Mouse (Mus musculus) neural tube, embryonic 12.5 days (tissue): ENCODE data around the gene Efemp2. TPM values are rescaled to one million over a fixed set of nuclear protein-coding genes. Genes with fewer than 3 reads are reported as not detected.

Experiments
- ATAC-seq: fragments of 200-750 bp; cut with Nextera tagmentation; 2 replicates; pipeline ENCODE4 v1.8.0; 2017; ENCODE audit warnings: low read depth, mild to moderate bottlenecking, moderate TSS enrichment, moderate library complexity; ENCODE audit not compliant: low FRiP score
- H3K27ac ChIP-seq: fragments of 300-500 bp; sonication (generic); 2 replicates; pipeline ENCODE4 v1.5.1; 2016
- H3K27me3 ChIP-seq: fragments of 300-500 bp; sonication (generic); replicated peaks from 2 replicates; pipeline ENCODE4 v1.6.1; 2016; ENCODE audit warnings: mild to moderate bottlenecking
- H3K36me3 ChIP-seq: fragments of 300-500 bp; sonication (generic); 2 replicates; pipeline ENCODE4 v1.6.1; 2016; ENCODE audit warnings: mild to moderate bottlenecking
- H3K4me1 ChIP-seq: fragments of 300-500 bp; sonication (generic); 2 replicates; pipeline ENCODE4 v1.6.1; 2016
- H3K4me2 ChIP-seq: fragments of 300-500 bp; sonication (generic); replicated peaks from 2 replicates; pipeline ENCODE4 v1.6.1; 2016; ENCODE audit warnings: mild to moderate bottlenecking
- H3K4me3 ChIP-seq: fragments of 300-500 bp; sonication (generic); 2 replicates; pipeline ENCODE4 v1.5.1; 2016
- H3K9ac ChIP-seq: fragments of 300-500 bp; sonication (generic); 2 replicates; pipeline ENCODE4 v1.6.1; 2016; ENCODE audit warnings: mild to moderate bottlenecking
- H3K9me3 ChIP-seq: fragments of 300-500 bp; sonication (generic); 2 replicates; pipeline ENCODE4 v1.6.1; 2016; ENCODE audit warnings: mild to moderate bottlenecking
- WGBS: fragments of 180-500 bp; shearing (Covaris S2); methylation state at CpG from one replicate; pipeline ENCODE4 v1.1.7; 2016; 5-methylcytosine and 5-hydroxymethylcytosine counted together
- polyA plus RNA-seq: library from polyadenylated mRNA; unstranded; fragments of >200 nt; fragmentation: Nextera tagmentation; extraction: Ambion mirVana; gene quantifications from 2 replicates; pipeline ENCODE4 v1.2.1, GENCODE M21; 2016

The Efemp2 gene
- polyA plus RNA-seq, 1 experiment from 2014 or later, result 58.3 TPM

DNA sequence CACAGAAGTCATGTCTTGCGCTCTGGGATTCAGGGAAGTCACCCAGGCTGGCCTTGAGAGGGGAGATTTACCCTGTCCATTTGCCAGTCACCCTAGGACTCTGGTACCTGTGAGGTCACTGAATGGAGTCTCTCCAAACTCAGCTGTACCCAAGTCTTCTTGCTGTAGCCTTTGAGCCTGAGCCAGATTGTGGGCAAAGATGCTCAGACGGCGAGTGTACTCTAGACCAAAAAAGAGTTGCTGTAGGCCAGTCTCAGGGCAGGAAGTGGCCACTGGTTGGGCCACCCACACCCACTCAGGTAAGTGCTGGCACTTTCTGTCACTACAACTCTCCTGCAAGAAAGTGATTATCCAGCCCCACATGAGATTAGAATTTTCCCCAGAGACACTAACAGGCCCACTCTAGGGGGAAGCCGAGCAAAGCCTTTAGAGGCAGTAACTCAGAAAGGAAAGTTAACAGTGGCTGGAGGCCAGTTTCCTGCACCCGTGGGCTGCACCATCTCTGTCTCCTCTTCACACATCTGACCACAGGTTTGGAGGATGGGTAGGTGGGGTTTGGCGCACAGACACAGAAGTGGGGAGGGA, 6.7 kb upstream of the Efemp2 start:
- H3K27ac ChIP-seq, result no peak overlapping the region
- peaks cover 41% of the 10 kb centered on the region for H3K36me3 ChIP-seq
- no peak overlapping the region for H3K4me3 ChIP-seq
- ATAC-seq, result no peak
- peaks cover 10% of the 10 kb centered on the region for H3K4me1 ChIP-seq
- H3K9me3 ChIP-seq, result no peaks in the 10 kb centered on the region
- H3K4me2 ChIP-seq, result no peak overlapping the region
- no peak overlapping the region for H3K9ac ChIP-seq
- 94% methylated on average over 6 of the region's 6 CpGs for WGBS
- H3K27me3 ChIP-seq, result no peaks in the 10 kb centered on the region

DNA sequence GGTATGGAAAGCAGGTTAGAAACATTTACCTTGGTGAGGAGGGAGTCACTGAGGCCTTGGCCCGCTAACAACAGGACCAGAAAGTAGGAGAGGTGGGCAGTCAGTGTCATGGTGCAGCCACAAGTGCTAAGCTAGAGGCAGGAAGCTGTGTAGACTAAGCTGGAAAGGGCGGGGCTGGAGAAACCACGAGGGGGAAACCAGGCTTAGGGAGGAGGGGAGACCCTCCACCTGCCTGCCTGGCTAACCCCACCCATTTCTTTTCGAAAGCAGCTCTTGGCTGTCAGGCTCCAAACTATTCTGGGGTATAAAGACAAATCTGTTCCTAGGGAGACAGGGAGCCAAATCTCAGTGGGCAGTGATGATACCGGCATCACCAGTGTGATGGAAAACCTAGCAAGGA, 5.4 kb upstream of the Efemp2 start, which contains the start of gene Ctsw:
TSS of gene Ctsw (minus strand) at position 134 of the 400 bp plus-strand sequence.
- H3K9me3 ChIP-seq, result no peaks in the 10 kb centered on the region
- H3K27me3 ChIP-seq, result no peaks in the 10 kb centered on the region
- H3K9ac ChIP-seq, result no peak within 1 kb of the TSS
- peaks cover 30% of the 10 kb centered on the region for H3K36me3 ChIP-seq
- ATAC-seq, result no peak
- H3K4me2 ChIP-seq, result no peak within 1 kb of the TSS
- no peak within 1 kb of the TSS for H3K4me3 ChIP-seq
- 64% methylated on average over 5 of the region's 5 CpGs for WGBS
- no peak within 1 kb of the TSS for H3K27ac ChIP-seq
- peaks cover 10% of the 10 kb centered on the region for H3K4me1 ChIP-seq

- peaks cover 8% of the 10 kb centered on the region for H3K36me3 ChIP-seq
- WGBS, result 46% methylated on average over 5 of the region's 5 CpGs
- no peak overlapping the region for H3K4me2 ChIP-seq
- peaks cover 24% of the 10 kb centered on the region for H3K4me1 ChIP-seq
- H3K9me3 ChIP-seq, result no peaks in the 10 kb centered on the region
- no peaks in the 10 kb centered on the region for H3K27me3 ChIP-seq
- ATAC-seq, result no peak
- H3K4me3 ChIP-seq, result no peak overlapping the region
- no peak overlapping the region for H3K27ac ChIP-seq
- H3K9ac ChIP-seq, result no peak overlapping the region
Measured at GRCm38 (mm10) chr19:5471846-5472245, 1.9 kb upstream of the Efemp2 start.

DNA sequence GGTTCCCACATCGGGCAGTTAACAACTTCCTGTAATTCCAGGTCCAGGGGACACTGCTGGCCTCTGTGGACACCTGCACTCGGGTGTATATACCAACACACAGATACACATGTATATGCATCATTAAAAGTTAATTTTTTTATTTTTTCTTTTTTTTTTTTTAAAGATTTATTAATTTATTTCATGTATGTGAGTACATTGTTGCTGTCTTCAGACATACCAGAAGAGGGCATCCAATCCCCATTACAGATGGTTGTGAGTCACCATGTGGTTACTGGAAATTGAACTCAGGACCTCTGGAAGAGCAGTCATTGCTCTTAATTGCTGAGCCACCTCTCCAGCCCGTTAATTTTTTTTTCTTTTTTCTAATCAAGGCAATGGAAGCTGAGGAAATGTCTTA, 897 bp upstream of the Efemp2 start:
- Histone ChIP-seq H3K4me3 (no peak overlapping the region), H3K27ac (no peak overlapping the region), H3K27me3 (no peaks in the 10 kb centered on the region), H3K4me2 (no peak overlapping the region; the same call in 1 of the 2 replicates), H3K9ac (no peak overlapping the region), H3K4me1 (peaks cover 24% of the 10 kb centered on the region), H3K9me3 (no peaks in the 10 kb centered on the region), H3K36me3 (0 out of 2 replicates have a peak, but pooled peaks cover 3% of the 10 kb centered on the region)
- WGBS, result 81% methylated on average over 3 of the region's 3 CpGs
- ATAC-seq, result no peak

DNA sequence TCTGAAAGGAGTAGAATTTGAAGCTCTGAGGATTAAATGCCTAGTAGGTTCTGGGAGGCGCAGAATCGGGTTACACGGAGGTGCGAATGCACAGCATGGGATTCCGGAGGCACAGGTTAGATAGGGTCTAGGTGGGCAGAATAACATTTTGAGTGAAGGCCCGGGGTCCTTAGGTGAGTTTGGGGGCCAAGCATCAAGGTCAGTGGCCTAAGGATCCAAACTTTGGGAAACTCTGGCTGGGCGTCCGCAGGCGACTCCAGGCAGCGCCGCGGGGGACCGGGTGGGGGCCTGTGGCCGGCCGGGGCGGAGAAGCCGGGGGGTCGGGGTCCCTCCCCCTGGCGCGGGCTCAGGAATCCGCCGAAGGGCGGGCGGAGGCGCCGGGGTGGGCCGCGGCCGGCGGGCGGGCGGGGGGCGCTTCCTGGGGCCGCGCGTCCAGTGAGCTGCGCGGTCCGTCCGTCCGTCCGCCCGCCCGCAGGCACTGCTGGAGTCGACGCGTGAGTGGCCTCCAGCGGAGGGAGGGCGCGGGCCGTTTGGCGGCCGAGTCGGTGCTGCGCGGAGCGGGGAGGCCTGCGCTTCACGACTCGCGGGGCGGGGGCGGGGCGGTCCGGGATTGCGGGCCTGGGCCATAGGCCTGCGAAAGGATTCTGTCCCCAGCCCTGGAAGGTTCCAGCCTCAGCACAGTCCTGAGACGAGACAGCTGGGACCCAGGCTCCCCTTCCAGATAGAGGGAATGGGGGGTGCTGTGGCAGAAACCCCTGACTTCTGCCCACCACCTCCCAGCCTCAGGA, 721 bp downstream of the Efemp2 start:
- H3K4me2 ChIP-seq, result peak overlapping the region; percentile 98
- no peaks in the 10 kb centered on the region for H3K27me3 ChIP-seq
- peak; percentile 67 for ATAC-seq
- H3K4me3 ChIP-seq, result peak overlapping the region; percentile 61
- H3K9ac ChIP-seq, result peak overlapping the region; percentile 85
- H3K27ac ChIP-seq, result peak overlapping the region; percentile 32; the same call in 1 of the 2 replicates
- H3K4me1 ChIP-seq, result peaks cover 24% of the 10 kb centered on the region
- no peaks in the 10 kb centered on the region for H3K9me3 ChIP-seq
- 1% methylated on average over 65 of the region's 68 CpGs for WGBS
- H3K36me3 ChIP-seq, result peaks cover 11% of the 10 kb centered on the region; the same call in 1 of the 2 replicates

GRCm38 (mm10) chr19:5475069-5475714, 1.4 kb downstream of the Efemp2 start:
- 21% methylated on average over 13 of the region's 13 CpGs for WGBS
- ATAC-seq, result 0 out of 2 replicates have a peak, but pooled peaks have one; percentile 14
- H3K4me1 ChIP-seq, result peaks cover 24% of the 10 kb centered on the region
- no peaks in the 10 kb centered on the region for H3K27me3 ChIP-seq
- H3K9ac ChIP-seq, result peak overlapping the region; percentile 85
- H3K27ac ChIP-seq, result peak overlapping the region; percentile 32; the same call in 1 of the 2 replicates
- H3K4me2 ChIP-seq, result peak overlapping the region; percentile 98
- H3K36me3 ChIP-seq, result peaks cover 11% of the 10 kb centered on the region; the same call in 1 of the 2 replicates
- no peaks in the 10 kb centered on the region for H3K9me3 ChIP-seq
- H3K4me3 ChIP-seq, result peak overlapping the region; percentile 61

GRCm38 (mm10) chr19:5477004-5477667, 3.4 kb downstream of the Efemp2 start:
- Histone ChIP-seq H3K4me3 (no peak overlapping the region), H3K4me2 (no peak overlapping the region)

DNA sequence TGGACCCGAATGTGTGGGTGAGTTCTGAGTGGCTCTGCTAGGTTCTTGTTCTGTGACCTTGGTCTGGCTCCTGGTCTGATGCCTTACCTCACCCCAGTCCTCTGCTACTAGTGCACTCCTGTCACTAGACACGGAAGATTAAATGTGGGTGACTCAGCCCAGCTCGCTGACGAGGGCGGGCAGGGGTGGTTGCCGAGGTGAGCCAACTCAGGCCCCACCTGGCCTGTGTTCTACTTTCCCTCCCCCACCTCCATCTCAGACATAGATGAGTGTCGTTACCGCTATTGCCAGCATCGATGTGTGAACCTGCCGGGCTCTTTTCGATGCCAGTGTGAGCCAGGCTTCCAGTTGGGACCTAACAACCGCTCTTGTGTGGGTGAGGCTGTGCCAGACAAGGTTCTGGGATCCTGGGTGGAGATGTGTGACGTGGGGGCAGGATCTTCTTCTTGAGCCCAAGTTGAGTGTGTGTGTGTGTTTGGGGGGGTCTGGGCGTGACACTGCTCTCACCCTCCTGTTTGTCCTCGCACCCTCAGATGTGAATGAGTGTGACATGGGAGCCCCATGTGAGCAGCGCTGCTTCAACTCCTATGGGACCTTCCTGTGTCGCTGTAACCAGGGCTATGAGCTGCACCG, 4.0 kb downstream of the Efemp2 start:
- no peaks in the 10 kb centered on the region for H3K27me3 ChIP-seq
- no peaks in the 10 kb centered on the region for H3K9me3 ChIP-seq
- WGBS, result 91% methylated on average over 18 of the region's 18 CpGs
- no peak for ATAC-seq
- peaks cover 24% of the 10 kb centered on the region for H3K4me1 ChIP-seq
- H3K9ac ChIP-seq, result no peak overlapping the region
- no peak overlapping the region for H3K27ac ChIP-seq
- peaks cover 29% of the 10 kb centered on the region for H3K36me3 ChIP-seq
- H3K4me2 ChIP-seq, result no peak overlapping the region
- H3K4me3 ChIP-seq, result no peak overlapping the region

More at GRCm38 (mm10) chr19:5477004-5477667, 3.4 kb downstream of the Efemp2 start:
- peaks cover 22% of the 10 kb centered on the region for H3K36me3 ChIP-seq
- no peaks in the 10 kb centered on the region for H3K27me3 ChIP-seq
- no peaks in the 10 kb centered on the region for H3K9me3 ChIP-seq
- H3K9ac ChIP-seq, result no peak overlapping the region
- ATAC-seq, result no peak
- no peak overlapping the region for H3K27ac ChIP-seq
- H3K4me1 ChIP-seq, result peaks cover 24% of the 10 kb centered on the region
- 79% methylated on average over 10 of the region's 10 CpGs for WGBS

DNA sequence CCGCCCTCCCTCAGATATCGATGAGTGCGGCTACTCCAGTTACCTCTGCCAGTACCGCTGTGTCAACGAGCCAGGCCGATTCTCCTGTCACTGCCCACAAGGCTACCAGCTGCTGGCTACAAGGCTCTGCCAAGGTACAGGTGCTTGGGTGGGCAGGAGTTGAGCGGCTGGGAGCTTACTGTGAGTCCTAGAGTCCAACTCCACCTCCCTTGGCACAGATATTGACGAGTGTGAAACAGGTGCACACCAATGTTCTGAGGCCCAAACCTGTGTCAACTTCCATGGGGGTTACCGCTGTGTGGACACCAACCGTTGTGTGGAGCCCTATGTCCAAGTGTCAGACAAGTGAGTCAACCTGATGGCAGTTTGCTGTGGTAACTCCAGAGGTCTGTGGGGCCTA, 6.3 kb downstream of the Efemp2 start:
- H3K27me3 ChIP-seq, result no peaks in the 10 kb centered on the region
- WGBS, result 93% methylated on average over 10 of the region's 10 CpGs
- no peak overlapping the region for H3K27ac ChIP-seq
- no peak overlapping the region for H3K4me3 ChIP-seq
- no peak overlapping the region for H3K4me2 ChIP-seq
- no peaks in the 10 kb centered on the region for H3K9me3 ChIP-seq
- peaks cover 51% of the 10 kb centered on the region for H3K36me3 ChIP-seq
- no peak overlapping the region for H3K9ac ChIP-seq
- peaks cover 10% of the 10 kb centered on the region for H3K4me1 ChIP-seq
- ATAC-seq, result no peak

DNA sequence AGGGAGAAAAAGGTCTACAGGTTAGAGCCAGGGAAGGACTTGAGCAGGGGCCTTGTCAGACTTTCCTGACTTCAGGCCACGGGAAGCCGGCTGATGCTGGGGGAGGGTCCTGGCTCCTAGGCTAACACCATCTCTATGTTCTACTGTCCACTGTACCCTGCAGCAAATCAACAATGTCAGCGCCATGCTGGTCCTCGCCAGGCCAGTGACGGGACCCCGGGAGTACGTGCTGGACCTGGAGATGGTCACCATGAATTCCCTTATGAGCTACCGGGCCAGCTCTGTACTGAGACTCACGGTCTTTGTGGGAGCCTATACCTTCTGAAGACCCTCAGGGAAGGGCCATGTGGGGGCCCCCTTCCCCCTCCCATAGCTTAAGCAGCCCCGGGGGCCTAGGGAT, 7.6 kb downstream of the Efemp2 start:
- peaks cover 64% of the 10 kb centered on the region for H3K36me3 ChIP-seq
- H3K4me1 ChIP-seq, result no peaks in the 10 kb centered on the region
- no peak overlapping the region for H3K27ac ChIP-seq
- no peak for ATAC-seq
- H3K4me2 ChIP-seq, result no peak overlapping the region
- H3K27me3 ChIP-seq, result no peaks in the 10 kb centered on the region
- H3K9me3 ChIP-seq, result no peaks in the 10 kb centered on the region
- no peak overlapping the region for H3K9ac ChIP-seq
- 90% methylated on average over 10 of the region's 10 CpGs for WGBS
- no peak overlapping the region for H3K4me3 ChIP-seq

- Histone ChIP-seq H3K9ac (no peak overlapping the region), H3K36me3 (peaks cover 54% of the 10 kb centered on the region), H3K9me3 (no peaks in the 10 kb centered on the region), H3K27me3 (no peaks in the 10 kb centered on the region), H3K27ac (no peak overlapping the region), H3K4me3 (no peak overlapping the region), H3K4me2 (no peak overlapping the region), H3K4me1 (peaks cover 12% of the 10 kb centered on the region)
- WGBS, result 94% methylated on average over 19 of the region's 19 CpGs
- no peak for ATAC-seq
Measured at GRCm38 (mm10) chr19:5483386-5484359, 9.9 kb downstream of the Efemp2 start.
